Mouse (Mus musculus) hindlimb bud, embryonic 11.5 days (tissue): ENCODE measurements around the gene Alg2.
A peak's percentile ranks its signal among the peaks of the same experiment; 100 is the strongest.

Experiments used
- DNase-seq: peaks from one replicate; pipeline ENCODE4 v3.0.0-alpha.2; 2012; ENCODE audit warnings: low read depth, low spot score; ENCODE audit errors: extremely low spot score

Alg2 gene

GRCm38 (mm10) chr4:47467196-47467595 lies 6.9 kb downstream of the Alg2 start:
- no peak for DNase-seq

- DNase-seq = no peak
These were observed 24.3 kb downstream of the Alg2 start for GRCm38 (mm10) chr4:47449586-47450522.

GRCm38 (mm10) chr4:47449116-47449515 lies 25.0 kb downstream of the Alg2 start:
- DNase-seq = no peak

- DNase-seq = no peak
These were observed 25.6 kb downstream of the Alg2 start for GRCm38 (mm10) chr4:47448526-47448925.

- DNase-seq = no peak
These were observed 33.2 kb downstream of the Alg2 start for GRCm38 (mm10) chr4:47440951-47441350.

GRCm38 (mm10) chr4:47438956-47439355 lies 35.2 kb downstream of the Alg2 start:
- DNase-seq = no peak

GRCm38 (mm10) chr4:47437365-47438340 lies 36.5 kb downstream of the Alg2 start:
- peak; percentile 92 for DNase-seq

- DNase-seq = no peak
These were observed 38.4 kb downstream of the Alg2 start for GRCm38 (mm10) chr4:47435566-47436360.

- no peak for DNase-seq
These were observed 39.0 kb downstream of the Alg2 start for GRCm38 (mm10) chr4:47435131-47435530.

GRCm38 (mm10) chr4:47432766-47433165 lies 41.4 kb downstream of the Alg2 start:
- DNase-seq = no peak

GRCm38 (mm10) chr4:47431081-47431480 lies 43.1 kb downstream of the Alg2 start:
- DNase-seq = no peak

GRCm38 (mm10) chr4:47430557-47430956 lies 43.6 kb downstream of the Alg2 start:
- DNase-seq = no peak

- no peak for DNase-seq
These were observed 46.5 kb downstream of the Alg2 start for GRCm38 (mm10) chr4:47427606-47428005.

GRCm38 (mm10) chr4:47425247-47425830 lies 48.8 kb downstream of the Alg2 start:
- DNase-seq = no peak

- DNase-seq = peak; percentile 33
These were observed 49.8 kb downstream of the Alg2 start for GRCm38 (mm10) chr4:47424376-47424775.

- DNase-seq = no peak
These were observed 51.2 kb downstream of the Alg2 start for GRCm38 (mm10) chr4:47422946-47423345.

- no peak for DNase-seq
These were observed 51.9 kb downstream of the Alg2 start for GRCm38 (mm10) chr4:47422194-47422593.

- no peak for DNase-seq
These were observed 53.9 kb downstream of the Alg2 start for GRCm38 (mm10) chr4:47420191-47420590.

GRCm38 (mm10) chr4:47419268-47419973 lies 54.7 kb downstream of the Alg2 start:
- peak; percentile 39 for DNase-seq

GRCm38 (mm10) chr4:47417871-47418270 lies 56.3 kb downstream of the Alg2 start:
- no peak for DNase-seq
